Mouse (Mus musculus) spleen, adult 2 months (tissue): ENCODE results near the gene Rmdn3. TPM values are rescaled to one million over a fixed set of nuclear protein-coding genes. Genes with fewer than 3 reads are reported as not detected.

Source experiments
- DNase-seq, 2 experiments: peaks; one replicate each; pipeline versions ENCODE4 v3.0.0 to v3.0.0-alpha.2; 2012 to 2021; ENCODE audit warnings: low spot score in 2 of 2, low read depth in 1 of 2
- H3K27ac ChIP-seq: fragments of 200-500 bp; 2 replicates; pipeline ENCODE4 v1.5.1; 2012; ENCODE audit warnings: low read length, inconsistent platforms; ENCODE audit not compliant: insufficient read depth
- H3K27me3 ChIP-seq: fragments of 200-500 bp; 2 replicates; pipeline ENCODE4 v1.6.1; 2012; ENCODE audit warnings: mild to moderate bottlenecking, moderate library complexity, low read length, inconsistent platforms; ENCODE audit not compliant: control insufficient read depth, insufficient read depth
- H3K36me3 ChIP-seq: fragments of 200-500 bp; 2 replicates; pipeline ENCODE4 v1.6.1; 2012; ENCODE audit warnings: mild to moderate bottlenecking, low read length, inconsistent platforms; ENCODE audit not compliant: control insufficient read depth, insufficient read depth
- H3K4me1 ChIP-seq: fragments of 200-500 bp; 2 replicates; pipeline ENCODE4 v1.6.1; 2011; ENCODE audit warnings: inconsistent platforms; ENCODE audit not compliant: control insufficient read depth, insufficient read depth, insufficient read length
- H3K4me3 ChIP-seq: fragments of 200-500 bp; 2 replicates; pipeline ENCODE4 v1.5.1; 2011; ENCODE audit warnings: mild to moderate bottlenecking, inconsistent platforms; ENCODE audit not compliant: insufficient read depth, insufficient read length; ENCODE audit errors: extremely low read depth
- CTCF ChIP-seq: fragments of 200-500 bp; IDR thresholded peaks from 2 replicates; pipeline ENCODE4 v1.5.1; 2011; ENCODE audit warnings: mild to moderate bottlenecking, inconsistent platforms; ENCODE audit not compliant: insufficient read depth, insufficient read length, insufficient replicate concordance; ENCODE audit errors: extremely low read depth
- POLR2A ChIP-seq: fragments of 200-500 bp; IDR thresholded peaks from 2 replicates; pipeline ENCODE4 v1.6.1; 2011; ENCODE audit warnings: low read depth, low read length, inconsistent platforms
- WGBS: fragments of 180-500 bp; shearing (Covaris S2); methylation state at CpG from one replicate; pipeline ENCODE4 v1.1.7; 2018; 5-methylcytosine and 5-hydroxymethylcytosine counted together
- polyA plus RNA-seq: library from polyadenylated mRNA; depleted of rRNA; stranded (reverse); fragments of >200 nt; gene quantifications from 2 replicates; pipeline ENCODE4 v1.2.3, GENCODE M21; 2012; rRNA removed

Gene Rmdn3
- 10.1 and 12.7 TPM in 2 replicates for polyA plus RNA-seq

GRCm38 (mm10) chr2:119156681-119157572 lies at the start of gene Rmdn3:
Gene Rmdn3, minus strand, starts transcription at chr2:119157034.
- no peaks in the 10 kb centered on the region for H3K27me3 ChIP-seq
- peaks cover 11% of the 10 kb centered on the region for H3K36me3 ChIP-seq
- no peak; the same call in 1 of the 2 replicates for TF ChIP-seq POLR2A
- H3K4me1 ChIP-seq = no peaks in the 10 kb centered on the region
- 1% methylated on average over 57 of the region's 57 CpGs for WGBS
- H3K27ac ChIP-seq = peak within 1 kb of the TSS; percentile 15; the same call in 1 of the 2 replicates
- peak; percentile 85 to 91 for DNase-seq
- peak within 1 kb of the TSS; percentile 86 for H3K4me3 ChIP-seq

DNA sequence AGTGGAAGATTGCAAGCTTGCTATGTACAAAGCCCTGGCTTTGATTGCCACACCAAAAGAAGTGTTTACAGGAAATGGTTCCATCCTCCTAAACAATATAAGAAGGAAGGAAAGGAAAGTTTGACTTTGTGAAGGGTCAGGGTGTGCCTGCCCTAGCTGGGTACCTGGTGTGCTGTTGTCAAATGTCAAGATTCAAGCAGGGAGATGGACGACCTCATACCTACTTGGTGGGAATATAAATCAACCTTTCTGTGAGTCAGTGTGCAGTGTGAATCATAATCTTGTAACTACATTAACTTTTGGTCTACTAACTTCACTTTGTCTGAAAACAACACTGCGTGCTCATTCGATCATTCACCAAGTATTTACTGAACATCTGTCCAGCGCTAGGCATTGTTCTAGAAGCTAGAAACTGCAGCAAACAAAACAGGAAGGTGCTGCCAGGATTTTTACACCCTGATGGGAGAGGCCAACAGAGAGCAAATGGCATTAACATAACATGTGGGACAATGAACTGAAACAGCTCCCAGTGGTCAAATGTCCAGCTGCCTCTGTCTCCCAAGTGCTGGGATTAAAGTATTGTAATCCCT lies 47.1 kb upstream of the Rmdn3 start:
- H3K27ac ChIP-seq = no peak overlapping the region
- no peaks in the 10 kb centered on the region for H3K27me3 ChIP-seq
- no peak overlapping the region for H3K4me3 ChIP-seq
- TF ChIP-seq POLR2A (no peak), CTCF (no peak)
- no peaks in the 10 kb centered on the region for H3K36me3 ChIP-seq
- DNase-seq = no peak
- 89% methylated on average over 4 of the region's 4 CpGs for WGBS
- 0 out of 2 replicates have a peak, but pooled peaks cover 3% of the 10 kb centered on the region for H3K4me1 ChIP-seq

GRCm38 (mm10) chr2:119202914-119203453 lies 46.1 kb upstream of the Rmdn3 start:
- Histone ChIP-seq H3K27ac (no peak overlapping the region), H3K4me3 (no peak overlapping the region), H3K4me1 (0 out of 2 replicates have a peak, but pooled peaks cover 2% of the 10 kb centered on the region), H3K36me3 (no peaks in the 10 kb centered on the region), H3K27me3 (no peaks in the 10 kb centered on the region)
- TF ChIP-seq POLR2A (no peak), CTCF (no peak)
- 78% methylated on average over 5 of the region's 5 CpGs for WGBS
- DNase-seq = no peak

DNA sequence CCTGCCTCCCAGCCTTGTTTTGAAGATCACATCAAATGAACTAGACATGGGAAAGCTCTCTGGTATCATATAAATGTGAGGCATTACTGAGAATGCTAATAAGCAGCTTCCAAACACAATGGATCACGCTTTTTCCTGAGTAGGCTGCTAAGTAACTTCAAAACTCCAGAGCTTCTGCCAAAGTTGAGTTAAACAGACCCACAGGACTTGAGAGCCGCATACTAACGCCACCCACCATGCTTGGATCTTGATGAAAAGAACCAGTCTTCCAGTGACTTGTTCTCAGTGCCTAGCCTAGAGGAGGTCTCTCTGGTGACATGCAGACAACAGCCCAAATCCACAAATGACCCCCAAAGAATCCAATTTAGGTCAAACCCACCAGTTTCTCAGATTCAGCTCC lies 42.1 kb upstream of the Rmdn3 start:
- H3K4me1 ChIP-seq = no peaks in the 10 kb centered on the region
- no peaks in the 10 kb centered on the region for H3K27me3 ChIP-seq
- TF ChIP-seq POLR2A = no peak
- TF ChIP-seq CTCF = no peak
- H3K4me3 ChIP-seq = no peak overlapping the region
- no peak for DNase-seq
- WGBS = 87% methylated on average over 3 of the region's 3 CpGs
- H3K36me3 ChIP-seq = no peaks in the 10 kb centered on the region
- H3K27ac ChIP-seq = no peak overlapping the region

DNA sequence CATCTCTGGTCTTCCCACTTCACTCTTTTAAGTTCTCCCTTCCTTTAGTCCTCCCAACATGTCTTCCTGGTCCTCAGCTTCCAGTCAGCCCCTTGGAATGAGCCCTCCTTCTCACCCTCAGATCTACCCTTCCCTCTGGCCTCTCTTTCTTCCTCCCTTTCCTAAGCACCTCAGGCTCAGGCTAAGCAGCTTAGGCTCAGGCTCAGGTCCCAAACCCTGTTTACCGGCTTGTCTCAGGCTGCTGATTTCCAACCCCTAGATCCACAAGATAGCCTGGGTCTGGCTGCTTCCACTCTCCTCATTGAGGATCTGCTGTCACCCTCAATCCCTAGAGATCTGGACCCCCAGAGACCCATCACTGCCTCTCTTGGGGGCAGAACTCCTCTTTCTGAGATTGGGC lies 41.2 kb upstream of the Rmdn3 start:
- TF ChIP-seq POLR2A (no peak), CTCF (no peak)
- Histone ChIP-seq H3K36me3 (no peaks in the 10 kb centered on the region), H3K27ac (no peak overlapping the region), H3K4me3 (no peak overlapping the region), H3K4me1 (no peaks in the 10 kb centered on the region), H3K27me3 (no peaks in the 10 kb centered on the region)
- no peak for DNase-seq
- 90% methylated on average over 1 of the region's 1 CpGs for WGBS

GRCm38 (mm10) chr2:119197493-119197892 lies 40.7 kb upstream of the Rmdn3 start:
- no peaks in the 10 kb centered on the region for H3K36me3 ChIP-seq
- H3K27ac ChIP-seq = no peak overlapping the region
- no peak for DNase-seq
- H3K4me1 ChIP-seq = no peaks in the 10 kb centered on the region
- H3K27me3 ChIP-seq = no peaks in the 10 kb centered on the region
- 90% methylated on average over 1 of the region's 1 CpGs for WGBS
- TF ChIP-seq POLR2A (no peak), CTCF (no peak)
- H3K4me3 ChIP-seq = no peak overlapping the region
